Mouse (Mus musculus): ENCODE results near the gene Olfr67.
"Not testable (repeated sequence)": the region's sequence is repeated elsewhere in the genome, so short reads cannot be mapped to it uniquely, and the experiment has no call there.

Olfr67 gene

DNA sequence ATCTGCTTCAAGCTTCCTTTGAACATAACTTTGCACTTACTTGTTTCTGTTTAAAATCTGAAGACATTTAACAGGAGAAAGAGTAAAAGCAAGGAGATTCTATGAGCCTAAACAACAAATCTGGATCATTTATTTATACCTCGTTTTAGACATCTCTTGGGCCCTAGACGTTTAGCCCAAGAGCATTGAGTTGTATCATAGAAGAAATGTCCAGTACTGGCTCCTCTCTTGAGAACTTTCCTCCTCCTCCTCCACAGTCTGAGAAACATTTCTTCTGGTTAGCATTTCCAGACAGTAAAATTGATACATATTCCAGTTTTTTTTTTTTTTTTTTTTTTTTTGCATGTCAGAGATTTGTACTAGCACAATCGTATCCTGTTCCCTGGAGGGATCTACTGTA is at the start of gene Olfr67:
Gene Olfr67 (minus strand): TSS at position 101 of the 400 bp plus-strand sequence.
- no peak for DNase-seq

- DNase-seq = no peak
These were observed 48.6 kb upstream of the Olfr67 start, which contains the start of gene Hbb-bh2 for GRCm38 (mm10) chr7:103840268-103840667. Gene Hbb-bh2, minus strand, starts transcription at chr7:103840520.

- no peak for DNase-seq
These were observed 36.2 kb upstream of the Olfr67 start, which contains the start of gene Hbb-bs for GRCm38 (mm10) chr7:103827808-103828207. Gene Hbb-bs, minus strand, starts transcription at chr7:103828096.

GRCm38 (mm10) chr7:103827139-103827538 is 35.5 kb upstream of the Olfr67 start:
- DNase-seq = not testable (repeated sequence)

DNA sequence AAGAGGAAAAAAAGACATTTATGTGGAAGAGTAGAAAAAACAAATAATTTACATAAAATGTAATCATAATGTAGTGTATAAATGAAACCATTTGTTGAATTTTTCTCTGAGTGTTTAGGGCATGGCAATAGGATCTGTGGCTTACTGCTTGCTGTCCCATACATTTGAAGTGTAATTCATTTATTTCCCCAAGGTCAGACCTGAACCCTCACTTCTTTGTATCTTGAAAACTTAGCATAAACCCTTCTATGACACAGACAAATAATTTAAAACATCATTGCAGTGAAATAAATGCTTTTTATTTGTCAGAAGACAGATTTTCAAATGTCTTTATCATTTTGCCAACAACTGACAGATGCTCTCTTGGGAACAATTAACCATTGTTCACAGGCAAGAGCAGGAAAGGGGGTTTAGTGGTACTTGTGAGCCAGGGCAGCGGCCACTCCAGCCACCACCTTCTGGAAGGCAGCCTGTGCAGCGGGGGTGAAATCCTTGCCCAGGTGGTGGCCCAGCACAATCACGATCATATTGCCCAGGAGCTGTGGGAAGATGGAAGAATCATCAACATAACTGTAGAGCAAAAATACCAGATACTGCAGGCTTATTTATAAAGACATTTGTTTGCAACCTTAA is 34.8 kb upstream of the Olfr67 start:
- no peak for DNase-seq

GRCm38 (mm10) chr7:103825536-103826254 is 34.1 kb upstream of the Olfr67 start:
- DNase-seq = no peak

DNA sequence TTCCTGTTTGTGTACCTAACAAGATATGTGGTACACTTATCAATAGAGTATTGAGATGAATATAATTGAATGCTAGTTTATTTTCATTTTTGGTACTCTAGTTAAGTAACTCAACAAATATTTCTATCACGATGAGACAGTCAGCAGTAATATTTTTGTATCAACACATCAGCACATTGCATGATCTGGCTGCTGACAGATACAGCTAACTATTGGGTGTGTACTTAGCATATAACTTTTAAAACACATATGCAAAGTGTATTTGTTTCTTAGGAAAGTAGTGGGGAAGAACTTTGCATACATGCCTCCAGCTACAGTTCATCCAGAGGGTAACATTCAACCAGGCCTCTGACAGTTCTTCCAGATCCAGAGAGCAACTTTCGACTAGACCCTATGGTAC is 33.0 kb upstream of the Olfr67 start:
- DNase-seq = no peak

DNA sequence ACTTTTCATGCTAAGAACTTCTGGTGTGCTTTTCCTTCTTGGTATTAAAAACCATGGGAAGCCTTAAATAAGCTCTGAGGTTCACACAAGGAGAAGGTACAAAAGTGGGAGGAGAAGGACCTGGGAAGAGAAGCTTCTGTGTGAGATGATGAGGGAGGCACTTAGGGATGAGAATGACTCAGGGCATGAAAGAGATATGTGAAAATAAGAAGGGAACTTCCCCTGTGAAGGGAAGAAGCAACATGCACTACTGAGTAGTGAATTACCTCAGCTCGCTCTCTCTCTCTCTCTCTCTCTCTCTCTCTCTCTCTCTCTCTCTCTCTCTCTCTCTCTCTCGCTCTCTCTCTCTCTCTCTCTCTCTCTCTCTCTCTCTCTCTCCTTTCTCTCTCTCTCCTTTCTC is 23.5 kb upstream of the Olfr67 start:
- DNase-seq = not testable (repeated sequence)

DNA sequence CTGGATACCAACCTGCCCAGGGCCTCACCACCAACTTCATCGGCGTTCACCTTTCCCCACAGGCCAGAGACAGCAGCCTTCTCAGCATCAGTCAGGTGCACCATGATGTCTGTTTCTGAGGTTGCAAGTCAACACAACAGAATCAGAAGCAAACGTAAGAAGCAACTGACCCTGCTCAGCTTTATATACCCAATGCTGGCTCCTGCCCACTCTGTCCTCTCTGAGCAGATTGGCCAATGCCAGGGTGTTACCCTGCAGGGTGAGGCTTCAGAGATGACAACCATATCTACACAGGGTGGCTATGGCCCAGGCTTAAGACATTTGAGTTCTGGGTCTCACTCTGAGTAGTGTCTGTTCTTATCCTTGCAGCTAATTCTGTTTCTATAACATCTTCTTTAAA is 22.1 kb upstream of the Olfr67 start, which contains the start of gene Hbb-bt:
Gene Hbb-bt (minus strand): TSS at position 231 of the 400 bp plus-strand sequence.
- DNase-seq = no peak

DNA sequence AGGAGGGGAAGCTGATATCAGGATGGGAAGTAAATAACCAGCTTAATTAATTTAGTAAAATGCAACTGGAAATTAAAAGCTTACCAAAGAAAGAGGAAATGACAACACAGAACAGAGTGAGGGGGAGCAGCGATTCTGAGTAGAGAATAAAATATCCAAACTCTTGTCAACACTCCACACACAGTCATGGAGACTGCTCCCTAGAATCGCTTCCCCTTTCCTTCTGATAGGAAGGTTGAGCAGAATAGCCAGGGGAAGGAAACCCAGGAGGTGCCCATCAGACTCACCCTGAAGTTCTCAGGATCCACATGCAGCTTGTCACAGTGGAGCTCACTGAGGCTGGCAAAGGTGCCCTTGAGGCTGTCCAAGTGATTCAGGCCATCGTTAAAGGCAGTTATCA is 21.5 kb upstream of the Olfr67 start:
- not testable (repeated sequence) for DNase-seq

DNA sequence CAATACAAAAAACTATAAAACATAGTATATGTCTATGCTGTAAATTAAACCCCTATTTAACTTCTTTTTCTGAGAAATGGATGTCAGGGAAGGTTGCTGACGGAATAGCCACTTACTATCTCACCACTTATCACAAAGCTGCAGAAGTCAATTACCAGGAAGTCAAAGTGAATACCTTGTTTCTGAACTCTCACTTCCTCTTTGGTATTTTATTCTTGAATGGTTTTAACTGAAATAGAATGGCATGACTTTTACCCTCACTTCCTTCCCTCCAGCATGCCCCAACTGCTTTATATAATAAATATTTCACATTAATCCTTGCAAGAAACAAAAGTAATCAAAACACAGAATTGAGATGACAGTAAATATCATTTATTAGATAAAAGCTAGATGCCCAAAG is 20.6 kb upstream of the Olfr67 start:
- no peak for DNase-seq

GRCm38 (mm10) chr7:103811223-103811845 is 19.7 kb upstream of the Olfr67 start:
- DNase-seq = no peak

- no peak for DNase-seq
These were observed 19.1 kb upstream of the Olfr67 start for GRCm38 (mm10) chr7:103810746-103811145.

GRCm38 (mm10) chr7:103810296-103810695 is 18.7 kb upstream of the Olfr67 start:
- DNase-seq = no peak

GRCm38 (mm10) chr7:103809801-103810155 is 18.2 kb upstream of the Olfr67 start:
- no peak for DNase-seq

GRCm38 (mm10) chr7:103808971-103809800 is 17.6 kb upstream of the Olfr67 start:
- no peak for DNase-seq

GRCm38 (mm10) chr7:103808120-103808519 is 16.5 kb upstream of the Olfr67 start:
- DNase-seq = not testable (repeated sequence)

DNA sequence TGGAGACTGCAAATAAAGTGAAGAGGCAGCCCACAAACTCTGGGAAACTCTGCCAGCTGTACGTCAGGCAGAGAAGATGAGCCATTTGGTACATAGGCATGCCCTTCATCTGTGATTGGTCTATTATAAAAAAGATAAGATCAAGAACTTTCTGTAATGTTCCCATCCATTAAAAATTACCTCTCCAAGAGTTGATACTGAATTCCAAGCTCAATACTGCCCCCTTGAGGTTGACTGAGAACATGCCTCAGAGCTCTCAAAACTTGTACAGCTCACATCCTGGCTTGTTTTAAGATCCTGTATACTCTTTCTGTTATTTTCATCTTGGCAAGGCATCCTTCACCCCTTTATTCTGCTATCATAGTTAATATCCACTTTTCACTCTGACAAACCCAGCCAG is 15.2 kb upstream of the Olfr67 start:
- no peak for DNase-seq

DNA sequence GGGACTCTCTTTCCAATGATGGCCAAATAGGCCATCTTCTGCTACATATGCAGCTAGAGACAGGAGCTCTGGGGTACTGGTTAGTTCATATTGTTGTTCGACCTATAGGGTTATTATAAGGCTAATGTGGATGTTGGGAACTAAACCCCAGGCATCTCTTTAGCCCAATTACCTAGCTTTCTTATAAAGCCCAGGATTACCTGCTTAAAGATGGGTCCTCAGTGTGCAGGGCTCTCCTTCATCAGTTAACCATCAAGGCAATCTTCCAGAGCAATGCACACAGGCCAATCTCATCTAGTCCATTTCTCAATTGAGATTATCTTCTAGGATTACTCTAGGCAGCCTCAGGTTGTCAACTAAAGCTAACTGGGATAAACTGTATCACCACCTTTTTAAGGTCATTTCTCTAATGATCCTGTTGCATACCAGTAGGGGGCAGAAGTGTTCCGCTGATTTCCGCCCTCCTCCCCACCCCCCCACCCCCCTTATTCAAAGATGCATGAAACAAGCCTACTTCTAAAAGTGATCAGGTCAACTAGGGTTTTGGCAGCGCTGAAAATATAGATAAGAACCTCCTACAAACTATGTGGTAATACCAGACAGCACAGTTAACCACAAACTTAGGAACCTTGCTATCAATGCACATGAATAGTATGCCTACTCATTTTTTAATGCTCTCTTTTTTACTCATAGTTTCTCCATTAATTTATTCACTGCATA is 1.2 kb upstream of the Olfr67 start:
- no peak for DNase-seq

DNA sequence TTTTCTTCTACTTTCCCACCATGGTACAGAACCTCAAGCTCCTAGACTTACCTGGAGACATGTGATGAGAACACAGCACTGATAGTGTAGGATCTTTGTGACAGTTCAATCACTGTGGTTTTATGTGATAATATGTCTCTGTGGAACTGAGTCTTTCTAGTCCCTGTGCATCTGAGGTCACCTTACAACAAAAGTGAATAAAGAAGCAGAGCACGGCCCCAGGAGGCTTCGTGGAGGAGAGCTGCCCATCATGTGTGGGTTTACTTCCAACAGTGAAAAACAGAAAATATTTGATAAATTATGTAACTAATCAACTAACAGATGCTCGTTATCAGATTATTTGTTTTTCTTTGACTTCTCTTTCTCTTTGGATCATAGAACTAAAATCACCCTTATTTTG is 12.0 kb downstream of the Olfr67 start, which contains the start of gene Olfr68:
Gene Olfr68 (minus strand): TSS at position 101 of the 400 bp plus-strand sequence.
- no peak for DNase-seq

DNA sequence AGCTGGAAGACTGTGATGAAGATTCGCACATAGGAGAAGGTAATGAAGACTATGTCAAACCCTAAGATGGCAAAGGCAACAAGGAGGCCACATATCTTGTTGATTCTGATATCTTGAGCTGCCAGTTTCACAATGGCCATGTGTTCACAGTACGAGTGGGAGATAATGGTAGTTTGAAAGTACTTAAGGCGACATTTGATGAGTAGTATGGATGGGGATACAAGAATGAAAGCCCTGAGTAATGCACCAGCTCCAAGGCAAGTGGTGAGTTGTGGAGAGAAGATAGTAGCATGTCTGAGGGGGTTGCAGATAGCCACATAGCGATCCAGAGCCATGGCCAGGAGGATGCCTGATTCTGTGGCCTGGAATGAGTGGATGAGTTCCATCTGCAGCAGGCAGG is 14.0 kb downstream of the Olfr67 start:
- not testable (repeated sequence) for DNase-seq

- no peak for DNase-seq
These were observed 20.1 kb downstream of the Olfr67 start, which contains the start of gene Olfr69 for GRCm38 (mm10) chr7:103771494-103771893. Gene Olfr69, minus strand, starts transcription at chr7:103771594.

Data from right cerebral cortex, postnatal 4 days (tissue).